Mouse (Mus musculus) stomach, postnatal 0 days (tissue): ENCODE results near the gene Galnt2.

ENCODE experiments used
- CTCF ChIP-seq: IDR thresholded peaks from 2 replicates; pipeline ENCODE4 v1.5.1; 2016; ENCODE audit warnings: antibody characterized with exemption, low read depth, mild to moderate bottlenecking, moderate library complexity
- EP300 ChIP-seq: optimal IDR thresholded peaks from 2 replicates; pipeline ENCODE3; 2016; ENCODE audit warnings: antibody characterized with exemption

DNA sequence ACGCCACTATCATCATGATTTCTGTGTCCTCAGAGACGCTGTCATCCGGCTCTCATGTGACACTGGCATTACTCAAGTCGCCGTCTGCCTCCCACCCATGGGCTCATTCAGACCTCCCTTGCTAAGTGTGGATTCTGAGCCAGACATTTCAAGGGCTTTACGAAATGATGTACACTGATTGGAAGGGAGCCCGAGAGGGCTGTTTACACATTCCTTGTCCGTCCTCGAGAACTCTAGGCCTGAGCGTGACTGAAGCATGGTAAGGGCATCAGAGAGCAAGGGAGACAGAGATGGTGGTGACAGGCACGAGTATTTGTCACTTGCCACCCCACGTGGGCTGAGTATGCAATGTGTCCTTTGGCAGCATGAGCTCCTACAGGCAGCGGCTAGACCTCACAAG, 49.0 kb upstream of the Galnt2 start:
- TF ChIP-seq CTCF (no peak), EP300 (no peak)
